Mouse (Mus musculus) heart, embryonic 13.5 days (tissue): ENCODE measurements around the gene Antxr1. TPM values are rescaled to one million over a fixed set of nuclear protein-coding genes. Genes with fewer than 3 reads are reported as not detected.

Experiments used
- polyA plus RNA-seq: library from polyadenylated mRNA; unstranded; fragments of >200 nt; fragmentation: Nextera tagmentation; extraction: Ambion mirVana; gene quantifications from 2 replicates; pipeline ENCODE4 v1.2.1, GENCODE M21; 2015

Gene Antxr1
- polyA plus RNA-seq, 1 experiment from 2014 or later = 4.5 TPM

Other genes starting within 250 kb of the Antxr1 start
- 0.19 and 0.33 TPM in 2 replicates for gene D6Ertd527e, start 231.1 kb downstream of the Antxr1 start, polyA plus RNA-seq
- not detected in 2 replicates for gene Gkn1, start 15.1 kb upstream of the Antxr1 start, polyA plus RNA-seq
- gene Gkn2, start 37.5 kb upstream of the Antxr1 start, polyA plus RNA-seq = not detected in 2 replicates
- 0.99 and 1.4 TPM in 2 replicates for gene Gkn3, start 53.1 kb upstream of the Antxr1 start, polyA plus RNA-seq
- gene Bmp10, start 93.2 kb upstream of the Antxr1 start, polyA plus RNA-seq = 4.2 and 4.8 TPM in 2 replicates
- gene Arhgap25, start 197.4 kb upstream of the Antxr1 start, polyA plus RNA-seq = 3.5 and 3.6 TPM in 2 replicates